Mouse (Mus musculus): ENCODE results near the gene Myo1a.

- TF ChIP-seq POLR2A (IDR thresholded peaks at IDR 0.05; ENCODE audit: low read depth, low read length), result no peak
- TF ChIP-seq CTCF (IDR thresholded peaks at IDR 0.05; ENCODE audit: extremely low read depth, insufficient read depth, insufficient read length, insufficient replicate concordance), result no peak
Measured at GRCm38 (mm10) chr10:127736916-127737315, 31.9 kb downstream of the Myo1a start.
